Mouse (Mus musculus) forebrain, embryonic 13.5 days (tissue): ENCODE data around the gene Olfr1134. TPM values are rescaled to one million over a fixed set of nuclear protein-coding genes. Genes with fewer than 3 reads are reported as not detected.
"Not testable (repeated sequence)": the region's sequence is repeated elsewhere in the genome, so short reads cannot be mapped to it uniquely, and the experiment has no call there.

Source experiments
- ATAC-seq: fragments of 200-750 bp; cut with Nextera tagmentation; 2 replicates; pipeline ENCODE4 v1.8.0; 2017
- H3K27ac ChIP-seq: fragments of 300-500 bp; sonication (generic); 2 replicates; pipeline ENCODE4 v1.5.1; 2015; ENCODE audit warnings: inconsistent platforms, mild to moderate bottlenecking, moderate library complexity
- H3K27me3 ChIP-seq: fragments of 300-500 bp; sonication (generic); 2 replicates; pipeline ENCODE4 v1.6.1; 2015; ENCODE audit warnings: mild to moderate bottlenecking, inconsistent platforms
- H3K36me3 ChIP-seq: fragments of 300-500 bp; sonication (generic); 2 replicates; pipeline ENCODE4 v1.6.1; 2015; ENCODE audit warnings: mild to moderate bottlenecking, inconsistent platforms; ENCODE audit not compliant: poor library complexity, severe bottlenecking
- H3K4me1 ChIP-seq: fragments of 300-500 bp; sonication (generic); 2 replicates; pipeline ENCODE4 v1.6.1; 2015; ENCODE audit warnings: inconsistent platforms
- H3K4me2 ChIP-seq: fragments of 300-500 bp; sonication (generic); 2 replicates; pipeline ENCODE4 v1.6.1; 2015; ENCODE audit warnings: inconsistent platforms, mild to moderate bottlenecking, moderate library complexity
- H3K4me3 ChIP-seq: fragments of 300-500 bp; sonication (generic); 2 replicates; pipeline ENCODE4 v1.5.1; 2015; ENCODE audit warnings: mild to moderate bottlenecking, inconsistent platforms
- H3K9ac ChIP-seq: fragments of 300-500 bp; sonication (generic); 2 replicates; pipeline ENCODE4 v1.6.1; 2015; ENCODE audit warnings: mild to moderate bottlenecking, inconsistent platforms
- H3K9me3 ChIP-seq: fragments of 300-500 bp; sonication (generic); replicated peaks from 2 replicates; pipeline ENCODE4 v1.6.1; 2016; ENCODE audit warnings: inconsistent platforms
- WGBS: fragments of 180-500 bp; shearing (Covaris S2); methylation state at CpG from one replicate; pipeline ENCODE4 v1.1.7; 2015; 5-methylcytosine and 5-hydroxymethylcytosine counted together
- polyA plus RNA-seq: library from polyadenylated mRNA; unstranded; fragments of >200 nt; fragmentation: Nextera tagmentation; extraction: Ambion mirVana; gene quantifications from 2 replicates; pipeline ENCODE4 v1.2.1, GENCODE M21; 2015

Gene Olfr1134
- not detected in 2 replicates for polyA plus RNA-seq

DNA sequence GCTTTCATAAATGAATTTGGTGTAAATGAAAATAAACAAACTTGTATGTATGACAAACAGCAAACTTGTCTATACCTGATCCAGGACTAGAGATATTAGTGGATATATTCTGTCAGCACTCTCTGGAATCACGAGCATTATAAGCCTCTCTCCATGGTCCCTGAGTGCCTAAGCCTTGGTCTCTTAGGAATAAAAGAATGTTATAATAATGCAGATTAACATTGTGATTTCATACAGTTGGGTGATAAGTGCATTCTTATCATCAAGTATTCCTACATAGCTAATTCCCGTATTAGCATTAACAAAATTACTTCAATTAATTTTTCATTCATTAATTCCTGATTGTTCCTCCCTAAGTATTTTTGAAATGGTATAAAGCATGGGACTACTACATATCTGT lies at the start of gene Olfr1134:
Gene Olfr1134 (minus strand): TSS at position 101 of the 400 bp plus-strand sequence.
- Histone ChIP-seq H3K27ac (no peak within 1 kb of the TSS), H3K4me2 (no peak within 1 kb of the TSS), H3K36me3 (no peaks in the 10 kb centered on the region), H3K4me1 (no peaks in the 10 kb centered on the region), H3K9me3 (no peaks in the 10 kb centered on the region), H3K27me3 (no peaks in the 10 kb centered on the region), H3K9ac (no peak within 1 kb of the TSS), H3K4me3 (no peak within 1 kb of the TSS)
- ATAC-seq, result no peak
- WGBS, result 85% methylated on average over 2 of the region's 2 CpGs

DNA sequence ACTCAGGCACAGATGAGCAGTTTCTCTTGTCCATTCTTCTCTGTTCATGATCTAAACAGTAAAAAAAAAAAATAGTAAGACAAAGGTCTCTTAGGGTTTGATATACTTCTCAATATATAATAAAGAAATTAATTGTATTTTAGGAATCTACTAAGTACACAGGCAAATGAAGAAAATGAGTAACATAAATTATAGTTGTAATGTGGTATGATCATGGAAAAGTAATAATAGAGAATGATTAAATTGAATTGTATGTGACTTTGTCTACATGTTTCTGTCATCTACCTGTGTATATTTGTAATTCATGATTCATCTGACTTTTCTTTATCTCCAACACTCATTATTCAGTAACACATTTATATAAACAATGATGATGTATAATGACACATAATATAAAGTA lies 35.6 kb upstream of the Olfr1134 start, which contains the start of gene Olfr1136:
Gene Olfr1136 (minus strand): TSS at position 101 of the 400 bp plus-strand sequence.
- ATAC-seq, result no peak
- no peak within 1 kb of the TSS for H3K4me2 ChIP-seq
- no peak within 1 kb of the TSS for H3K9ac ChIP-seq

DNA sequence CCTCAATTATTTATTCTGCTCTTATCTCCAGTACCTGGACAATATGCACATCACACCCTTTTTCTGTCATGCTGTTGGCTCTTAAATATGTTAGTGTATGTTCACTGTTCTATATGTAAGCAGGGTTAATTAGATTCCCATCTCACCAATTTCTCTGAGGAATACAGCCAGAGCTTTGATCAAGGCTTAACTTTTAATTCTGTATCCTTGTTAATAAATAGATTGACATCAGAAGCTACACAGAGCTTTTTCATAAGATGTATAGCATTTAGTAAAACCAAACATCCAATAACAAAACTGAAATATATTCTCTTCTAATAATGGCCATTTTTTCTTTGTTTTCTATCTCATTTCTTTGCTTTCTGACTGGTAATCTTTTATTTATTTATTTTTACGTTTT lies 15.3 kb upstream of the Olfr1134 start, which contains the start of gene Olfr1135:
Gene Olfr1135 (minus strand): TSS at position 101 of the 400 bp plus-strand sequence.
- no peak for ATAC-seq
- WGBS, result 23% methylated on average over 1 of the region's 1 CpGs

More for the DNA sequence above, 35.6 kb upstream of the Olfr1134 start, which contains the start of gene Olfr1136:
- no peaks in the 10 kb centered on the region for H3K4me1 ChIP-seq
- H3K36me3 ChIP-seq, result no peaks in the 10 kb centered on the region
- no peaks in the 10 kb centered on the region for H3K27me3 ChIP-seq
- H3K9me3 ChIP-seq, result no peaks in the 10 kb centered on the region
- no peak within 1 kb of the TSS for H3K4me3 ChIP-seq
- H3K27ac ChIP-seq, result no peak within 1 kb of the TSS

DNA sequence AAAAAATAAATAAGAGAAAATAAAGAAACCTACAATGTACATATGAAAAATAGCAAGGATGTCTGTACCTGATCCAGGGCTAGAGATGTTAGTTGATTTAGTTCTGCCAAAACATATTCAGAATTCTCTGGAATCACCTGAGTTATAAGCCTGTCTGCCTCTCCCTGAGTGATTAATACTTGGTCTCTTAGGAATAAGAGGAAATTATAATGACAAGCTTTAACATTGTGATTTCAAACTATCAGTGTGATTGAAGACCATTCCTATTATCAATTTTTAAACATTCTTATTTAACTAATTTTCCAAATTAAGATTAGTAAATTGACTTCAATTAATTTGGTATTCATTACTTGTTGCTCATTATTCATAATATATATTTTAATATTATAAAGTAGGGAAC lies 11.0 kb downstream of the Olfr1134 start, which contains the start of gene Olfr1133:
Gene Olfr1133 (minus strand): TSS at position 101 of the 400 bp plus-strand sequence.
- Histone ChIP-seq H3K4me2 (no peak within 1 kb of the TSS), H3K9ac (no peak within 1 kb of the TSS), H3K9me3 (no peaks in the 10 kb centered on the region), H3K4me3 (no peak within 1 kb of the TSS), H3K36me3 (no peaks in the 10 kb centered on the region), H3K27ac (no peak within 1 kb of the TSS), H3K4me1 (no peaks in the 10 kb centered on the region), H3K27me3 (no peaks in the 10 kb centered on the region)
- no peak for ATAC-seq

More for the DNA sequence above, 15.3 kb upstream of the Olfr1134 start, which contains the start of gene Olfr1135:
- no peaks in the 10 kb centered on the region for H3K36me3 ChIP-seq
- no peaks in the 10 kb centered on the region for H3K9me3 ChIP-seq
- no peaks in the 10 kb centered on the region for H3K4me1 ChIP-seq
- no peak within 1 kb of the TSS for H3K9ac ChIP-seq
- H3K4me2 ChIP-seq, result no peak within 1 kb of the TSS
- H3K27me3 ChIP-seq, result no peaks in the 10 kb centered on the region
- no peak within 1 kb of the TSS for H3K4me3 ChIP-seq
- H3K27ac ChIP-seq, result no peak within 1 kb of the TSS

DNA sequence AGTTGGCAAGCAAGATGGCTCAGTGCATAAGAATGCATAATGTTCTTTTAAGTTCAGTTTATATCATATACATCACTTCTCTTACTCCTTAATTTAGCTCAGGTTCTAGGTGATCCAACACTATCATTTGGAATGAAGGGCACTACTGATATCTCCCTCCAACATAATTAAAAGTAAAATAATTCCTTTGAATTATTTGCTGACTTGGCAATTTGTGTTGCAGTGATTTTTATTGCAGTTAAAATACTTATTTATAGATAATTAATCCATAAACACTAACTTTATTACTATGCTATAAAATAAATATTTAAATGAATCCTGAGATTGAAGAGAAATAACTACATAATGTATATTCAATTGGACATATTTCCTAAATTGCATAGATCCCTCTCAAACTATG lies 15.8 kb downstream of the Olfr1134 start:
- H3K27me3 ChIP-seq, result no peaks in the 10 kb centered on the region
- H3K27ac ChIP-seq, result no peak overlapping the region
- no peaks in the 10 kb centered on the region for H3K9me3 ChIP-seq
- H3K4me1 ChIP-seq, result no peaks in the 10 kb centered on the region
- no peak overlapping the region for H3K4me3 ChIP-seq
- H3K4me2 ChIP-seq, result no peak overlapping the region
- H3K9ac ChIP-seq, result no peak overlapping the region
- no peaks in the 10 kb centered on the region for H3K36me3 ChIP-seq
- no peak for ATAC-seq

DNA sequence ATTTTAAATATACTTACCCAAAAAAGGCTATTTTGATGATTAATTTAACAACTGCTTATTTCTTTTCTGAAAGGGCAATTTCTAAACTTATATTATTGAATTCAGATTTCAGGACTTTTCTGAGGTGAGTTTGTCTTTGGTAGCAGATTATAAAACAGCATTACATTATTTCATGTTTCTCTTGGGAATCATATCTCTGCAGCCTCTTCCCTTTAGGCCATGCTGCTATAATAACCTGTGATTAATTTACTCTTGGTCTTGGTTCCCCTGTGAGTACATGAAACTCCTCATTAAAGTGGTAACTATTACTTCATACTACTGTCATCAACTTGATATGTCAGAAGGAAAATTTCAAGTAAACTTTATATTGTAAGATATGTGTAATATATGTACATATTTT lies 20.8 kb downstream of the Olfr1134 start, which contains the start of gene Olfr1132:
Gene Olfr1132 (minus strand): TSS at position 101 of the 400 bp plus-strand sequence.
- no peak for ATAC-seq
- Histone ChIP-seq H3K36me3 (no peaks in the 10 kb centered on the region), H3K27ac (no peak within 1 kb of the TSS), H3K27me3 (no peaks in the 10 kb centered on the region), H3K4me3 (no peak within 1 kb of the TSS), H3K9me3 (no peaks in the 10 kb centered on the region), H3K4me2 (no peak within 1 kb of the TSS), H3K4me1 (no peaks in the 10 kb centered on the region), H3K9ac (no peak within 1 kb of the TSS)

DNA sequence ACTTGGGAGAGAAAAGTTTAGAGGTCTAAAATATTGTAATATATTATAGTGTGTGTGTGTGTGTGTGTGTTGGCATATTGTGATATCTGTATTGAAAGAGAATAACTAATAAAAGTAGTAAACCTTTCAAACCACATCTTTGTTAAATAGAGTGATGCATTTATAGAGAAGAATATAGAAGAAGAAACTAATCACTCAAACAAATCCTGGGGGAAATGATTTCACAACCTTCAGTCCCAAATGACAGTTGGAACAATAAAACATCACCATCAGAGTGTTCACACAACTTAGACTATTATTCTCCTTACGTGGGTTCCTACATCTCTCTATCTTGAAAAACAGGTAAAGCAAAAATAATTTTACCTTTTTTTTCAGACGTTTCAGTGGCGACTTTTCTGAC lies 31.5 kb downstream of the Olfr1134 start, which contains the start of gene Olfr1131:
Gene Olfr1131 (plus strand): TSS at position 301 of the 400 bp plus-strand sequence.
- no peak for ATAC-seq
- WGBS, result 68% methylated on average over 3 of the region's 3 CpGs
- no peak within 1 kb of the TSS for H3K9ac ChIP-seq

DNA sequence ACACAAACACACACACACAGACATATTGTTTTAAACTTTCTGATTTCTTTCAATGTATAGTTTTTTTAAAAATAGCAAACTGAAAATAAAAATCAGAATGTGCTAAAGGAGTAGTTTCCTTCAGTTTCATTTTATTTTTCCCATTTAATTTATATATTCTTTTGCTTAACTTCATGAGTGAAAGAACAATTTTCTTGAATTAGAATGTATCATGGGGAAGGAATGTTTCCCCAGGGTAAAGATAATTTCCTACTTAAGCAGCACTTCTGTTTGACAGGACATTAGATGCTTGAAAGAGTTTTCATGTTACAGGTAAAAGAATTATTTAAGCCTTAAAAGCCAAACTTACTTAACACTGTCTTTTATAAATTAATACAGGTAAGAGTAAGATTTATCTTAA lies 52.3 kb downstream of the Olfr1134 start, which contains the start of gene Olfr1130:
Gene Olfr1130 (plus strand): TSS at position 301 of the 400 bp plus-strand sequence.
- not testable (repeated sequence) for H3K4me2 ChIP-seq, H3K27me3 ChIP-seq, ATAC-seq, H3K9me3 ChIP-seq, H3K36me3 ChIP-seq, H3K4me3 ChIP-seq, H3K27ac ChIP-seq, H3K9ac ChIP-seq, H3K4me1 ChIP-seq

More for the DNA sequence above, 31.5 kb downstream of the Olfr1134 start, which contains the start of gene Olfr1131:
- Histone ChIP-seq H3K4me1 (no peaks in the 10 kb centered on the region), H3K9me3 (no peaks in the 10 kb centered on the region), H3K4me2 (no peak within 1 kb of the TSS), H3K27ac (no peak within 1 kb of the TSS), H3K4me3 (no peak within 1 kb of the TSS), H3K27me3 (no peaks in the 10 kb centered on the region), H3K36me3 (no peaks in the 10 kb centered on the region)

Other genes starting within 250 kb of the Olfr1134 start
- gene Olfr1123, start 241.8 kb downstream of the Olfr1134 start, polyA plus RNA-seq, result not detected in 2 replicates
- gene Olfr1124, start 228.2 kb downstream of the Olfr1134 start, polyA plus RNA-seq, result 0.13 and 0.14 TPM in 2 replicates
- not detected in 2 replicates for gene Olfr1126, start 204.5 kb downstream of the Olfr1134 start, polyA plus RNA-seq
- not detected in 2 replicates for gene Pramel7, start 161.4 kb downstream of the Olfr1134 start, polyA plus RNA-seq
- not detected in 2 replicates for gene Pramel6, start 151.9 kb downstream of the Olfr1134 start, polyA plus RNA-seq
- not detected in 2 replicates for gene Olfr153, start 126.7 kb downstream of the Olfr1134 start, polyA plus RNA-seq
- gene Olfr1128, start 112.9 kb downstream of the Olfr1134 start, polyA plus RNA-seq, result not detected in 2 replicates
- not detected in 2 replicates for gene Olfr1129, start 84.6 kb downstream of the Olfr1134 start, polyA plus RNA-seq
- gene Olfr1130, start 52.2 kb downstream of the Olfr1134 start, polyA plus RNA-seq, result not detected in 2 replicates
- not detected in 2 replicates for gene Olfr1131, start 31.4 kb downstream of the Olfr1134 start, polyA plus RNA-seq
- not detected in 2 replicates for gene Olfr1132, start 20.9 kb downstream of the Olfr1134 start, polyA plus RNA-seq
- gene Olfr1133, start 11.1 kb downstream of the Olfr1134 start, polyA plus RNA-seq, result not detected in 2 replicates
- not detected in 2 replicates for gene Olfr1135, start 15.2 kb upstream of the Olfr1134 start, polyA plus RNA-seq
- not detected in 2 replicates for gene Olfr1136, start 35.5 kb upstream of the Olfr1134 start, polyA plus RNA-seq
- not detected in 2 replicates for gene Olfr1137, start 54.7 kb upstream of the Olfr1134 start, polyA plus RNA-seq
- gene Olfr1138, start 81.5 kb upstream of the Olfr1134 start, polyA plus RNA-seq, result not detected in 2 replicates
- gene Olfr1140, start 85.3 kb upstream of the Olfr1134 start, polyA plus RNA-seq, result not detected in 2 replicates
- gene Olfr1141, start 95.5 kb upstream of the Olfr1134 start, polyA plus RNA-seq, result not detected in 2 replicates
- gene Olfr152, start 121.0 kb upstream of the Olfr1134 start, polyA plus RNA-seq, result not detected in 2 replicates
- gene Olfr1143, start 142.1 kb upstream of the Olfr1134 start, polyA plus RNA-seq, result not detected in 2 replicates
- not detected in 2 replicates for gene Olfr1145, start 151.4 kb upstream of the Olfr1134 start, polyA plus RNA-seq
- gene Olfr1148, start 172.1 kb upstream of the Olfr1134 start, polyA plus RNA-seq, result not detected in 2 replicates
- not detected in 2 replicates for gene Olfr1150-ps1, start 185.5 kb upstream of the Olfr1134 start, polyA plus RNA-seq
- not detected in 2 replicates for gene Olfr1151, start 197.4 kb upstream of the Olfr1134 start, polyA plus RNA-seq
- gene Olfr1152, start 208.0 kb upstream of the Olfr1134 start, polyA plus RNA-seq, result 0.03 TPM in 1 of 2 replicates, not detected in the other
- gene Olfr1153, start 236.5 kb upstream of the Olfr1134 start, polyA plus RNA-seq, result not detected in 2 replicates
- not detected in 2 replicates for gene Olfr1154, start 246.7 kb upstream of the Olfr1134 start, polyA plus RNA-seq